Mouse (Mus musculus): Measurements from ENCODE around the gene Arih1.
"Not testable (repeated sequence)": the region's sequence is repeated elsewhere in the genome, so short reads cannot be mapped to it uniquely, and the experiment has no call there.

The Arih1 gene

GRCm38 (mm10) chr9:59458416-59458815 is 28.0 kb downstream of the Arih1 start:
- DNase-seq: no peak

GRCm38 (mm10) chr9:59457671-59458070 is 28.7 kb downstream of the Arih1 start:
- no peak for DNase-seq

- no peak for DNase-seq
Observed at GRCm38 (mm10) chr9:59455404-59456068, 30.9 kb downstream of the Arih1 start.

GRCm38 (mm10) chr9:59433729-59434128 is 52.7 kb downstream of the Arih1 start:
- DNase-seq: no peak

- no peak for DNase-seq
Observed at GRCm38 (mm10) chr9:59431626-59432025, 54.8 kb downstream of the Arih1 start.

- DNase-seq: no peak
Observed at GRCm38 (mm10) chr9:59420487-59420886, 65.9 kb downstream of the Arih1 start.

- no peak for DNase-seq
Observed at GRCm38 (mm10) chr9:59407271-59407670, 79.1 kb downstream of the Arih1 start.

- no peak for DNase-seq
Observed at GRCm38 (mm10) chr9:59389086-59389485, 97.3 kb downstream of the Arih1 start.

- DNase-seq: no peak
Observed at GRCm38 (mm10) chr9:59388311-59388710, 98.1 kb downstream of the Arih1 start.

GRCm38 (mm10) chr9:59387461-59387860 is 99.0 kb downstream of the Arih1 start:
- DNase-seq: no peak

- DNase-seq: no peak
Observed at GRCm38 (mm10) chr9:59375626-59376025, 110.8 kb downstream of the Arih1 start.

- DNase-seq: no peak
Observed at GRCm38 (mm10) chr9:59369646-59370045, 116.8 kb downstream of the Arih1 start.

- DNase-seq: no peak
Observed at GRCm38 (mm10) chr9:59369220-59369619, 117.2 kb downstream of the Arih1 start.

- not testable (repeated sequence) for DNase-seq
Observed at GRCm38 (mm10) chr9:59360487-59360886, 125.9 kb downstream of the Arih1 start.

GRCm38 (mm10) chr9:59358041-59358440 is 128.4 kb downstream of the Arih1 start:
- DNase-seq: not testable (repeated sequence)

GRCm38 (mm10) chr9:59353253-59353639 is 133.2 kb downstream of the Arih1 start, which contains the start of gene Bbs4:
TSS of gene Bbs4 (minus strand) at chr9:59353508.
- peak; percentile 95 for DNase-seq

- no peak for DNase-seq
Observed at GRCm38 (mm10) chr9:59352586-59353252, 133.7 kb downstream of the Arih1 start.

GRCm38 (mm10) chr9:59346176-59346575 is 140.2 kb downstream of the Arih1 start:
- no peak for DNase-seq

- peak; percentile 19 for DNase-seq
Observed at GRCm38 (mm10) chr9:59340002-59340401, 146.4 kb downstream of the Arih1 start.

- no peak for DNase-seq
Observed at GRCm38 (mm10) chr9:59339107-59339506, 147.3 kb downstream of the Arih1 start.

- no peak for DNase-seq
Observed at GRCm38 (mm10) chr9:59338411-59338810, 148.0 kb downstream of the Arih1 start.
